Mouse (Mus musculus): Measurements from ENCODE around the gene Emilin2.

GRCm38 (mm10) chr17:71256068-71256615, 55.6 kb downstream of the Emilin2 start:
- TF ChIP-seq CTCF (IDR thresholded peaks at IDR 0.05; ENCODE audit: insufficient read depth, low read depth, low read length) (no peak), POLR2A (IDR thresholded peaks at IDR 0.05; ENCODE audit: insufficient read depth, low read depth, low read length) (no peak)

Measured in olfactory bulb, adult 2 months (tissue).